Mouse (Mus musculus) intestine, postnatal 0 days (tissue): ENCODE data around the gene Srsf2. TPM values are rescaled to one million over a fixed set of nuclear protein-coding genes. Genes with fewer than 3 reads are reported as not detected.
"Not testable (repeated sequence)": the region's sequence is repeated elsewhere in the genome, so short reads cannot be mapped to it uniquely, and the experiment has no call there.

Source experiments
- ATAC-seq: fragments of 200-750 bp; cut with Nextera tagmentation; 2 replicates; pipeline ENCODE4 v1.8.0; 2017; ENCODE audit warnings: mild to moderate bottlenecking, moderate TSS enrichment, moderate library complexity
- H3K27ac ChIP-seq: fragments of 300-500 bp; sonication (generic); 2 replicates; pipeline ENCODE4 v1.5.1; 2014; ENCODE audit warnings: mild to moderate bottlenecking, low read depth, low read length, moderate library complexity
- H3K27me3 ChIP-seq: fragments of 300-500 bp; sonication (generic); replicated peaks from 2 replicates; pipeline ENCODE4 v1.6.1; 2014; ENCODE audit warnings: low read length, mixed read lengths; ENCODE audit not compliant: control insufficient read depth, insufficient read depth
- H3K36me3 ChIP-seq: fragments of 300-500 bp; sonication (generic); 2 replicates; pipeline ENCODE4 v1.6.1; 2014; ENCODE audit warnings: mild to moderate bottlenecking, moderate library complexity; ENCODE audit not compliant: control insufficient read depth, insufficient read depth
- H3K4me1 ChIP-seq: fragments of 300-500 bp; sonication (generic); replicated peaks from 2 replicates; pipeline ENCODE4 v1.6.1; 2014; ENCODE audit warnings: antibody characterized with exemption, low read length, mixed read lengths; ENCODE audit not compliant: control insufficient read depth, insufficient read depth
- H3K4me2 ChIP-seq: fragments of 300-500 bp; sonication (generic); replicated peaks from 2 replicates; pipeline ENCODE4 v1.6.1; 2014; ENCODE audit warnings: low read depth, mild to moderate bottlenecking, moderate library complexity
- H3K4me3 ChIP-seq: fragments of 300-500 bp; sonication (generic); 2 replicates; pipeline ENCODE4 v1.5.1; 2014; ENCODE audit warnings: low read depth, low read length
- H3K9ac ChIP-seq: fragments of 300-500 bp; sonication (generic); 2 replicates; pipeline ENCODE4 v1.6.1; 2014; ENCODE audit warnings: mild to moderate bottlenecking, low read depth, low read length
- H3K9me3 ChIP-seq: fragments of 300-500 bp; sonication (generic); 2 replicates; pipeline ENCODE4 v1.6.1; 2016; ENCODE audit warnings: mixed run types; ENCODE audit not compliant: control insufficient read depth
- CTCF ChIP-seq: sonication (generic); IDR thresholded peaks from 2 replicates; pipeline ENCODE4 v1.5.1; 2016; ENCODE audit warnings: low read depth, mild to moderate bottlenecking, control low read depth, antibody characterized with exemption, moderate library complexity
- WGBS: fragments of 180-500 bp; shearing (Covaris S2); extraction: QIAGEN DNeasy Blood & Tissue Kit; methylation state at CpG from one replicate; pipeline ENCODE4 v1.1.7; 2014; 5-methylcytosine and 5-hydroxymethylcytosine counted together
- polyA plus RNA-seq: library from polyadenylated mRNA; unstranded; fragments of >200 nt; fragmentation: Nextera tagmentation; extraction: Ambion mirVana; gene quantifications from 2 replicates; pipeline ENCODE4 v1.2.1, GENCODE M21; 2015

Gene Srsf2
- polyA plus RNA-seq, 1 experiment from 2014 or later, result 354 TPM

GRCm38 (mm10) chr11:116850833-116851477 lies 1.9 kb downstream of the Srsf2 start:
- Histone ChIP-seq H3K4me1 (no peaks in the 10 kb centered on the region), H3K27ac (no peak overlapping the region; the same call in 1 of the 2 replicates), H3K9me3 (no peaks in the 10 kb centered on the region), H3K4me2 (peak overlapping the region; percentile 72), H3K9ac (peak overlapping the region; percentile 96), H3K27me3 (no peaks in the 10 kb centered on the region), H3K4me3 (peak overlapping the region; percentile 93), H3K36me3 (peaks cover 29% of the 10 kb centered on the region)
- no peak for TF ChIP-seq CTCF
- ATAC-seq, result no peak
- 14% methylated on average over 6 of the region's 6 CpGs for WGBS

DNA sequence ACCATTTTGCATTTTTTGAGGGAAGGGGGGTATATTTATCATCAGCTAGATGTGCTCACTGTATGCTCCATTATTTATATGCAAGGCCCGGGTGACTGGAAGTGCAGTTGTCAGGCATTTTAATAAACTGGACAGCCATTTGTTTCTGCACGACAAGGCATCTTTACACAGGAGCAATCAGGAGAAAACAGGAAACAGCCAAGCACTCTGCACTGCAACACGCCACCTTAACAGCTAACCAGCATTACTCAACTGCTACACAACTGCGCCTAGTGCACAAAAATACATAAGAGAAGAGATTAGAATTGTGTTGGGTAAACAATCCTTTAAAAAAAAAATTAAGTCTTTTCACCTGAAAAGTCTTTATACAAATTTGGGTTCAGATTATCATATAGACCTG lies 2.8 kb downstream of the Srsf2 start:
- H3K27ac ChIP-seq, result no peak overlapping the region
- peaks cover 29% of the 10 kb centered on the region; the same call in 1 of the 2 replicates for H3K36me3 ChIP-seq
- no peak overlapping the region for H3K9ac ChIP-seq
- no peaks in the 10 kb centered on the region for H3K27me3 ChIP-seq
- TF ChIP-seq CTCF, result no peak
- 27% methylated on average over 4 of the region's 4 CpGs for WGBS
- H3K4me2 ChIP-seq, result peak overlapping the region; percentile 72
- ATAC-seq, result no peak
- H3K9me3 ChIP-seq, result no peaks in the 10 kb centered on the region
- H3K4me3 ChIP-seq, result peak overlapping the region; percentile 93; the same call in 1 of the 2 replicates
- no peaks in the 10 kb centered on the region for H3K4me1 ChIP-seq

DNA sequence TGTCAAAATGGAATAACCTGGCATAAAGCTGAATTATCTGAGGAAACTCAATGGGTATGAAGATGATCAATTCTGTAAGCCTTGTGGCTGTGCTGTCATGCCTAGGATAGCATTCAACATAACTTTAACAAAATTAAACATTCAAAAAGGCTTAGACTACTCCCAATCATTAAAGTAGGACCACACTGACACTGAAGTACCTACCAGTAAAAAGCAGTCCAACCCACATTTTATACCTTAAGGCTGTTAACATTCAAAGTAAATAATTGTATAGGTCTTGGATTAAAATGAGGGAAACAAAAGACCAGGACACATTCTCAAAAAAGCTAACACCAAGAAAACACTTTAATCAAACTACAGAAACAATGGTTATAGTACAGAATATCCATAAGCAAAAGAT lies 3.3 kb downstream of the Srsf2 start:
- no peaks in the 10 kb centered on the region for H3K27me3 ChIP-seq
- peaks cover 29% of the 10 kb centered on the region; the same call in 1 of the 2 replicates for H3K36me3 ChIP-seq
- H3K4me1 ChIP-seq, result no peaks in the 10 kb centered on the region
- H3K4me3 ChIP-seq, result no peak overlapping the region
- ATAC-seq, result no peak
- no peak overlapping the region for H3K27ac ChIP-seq
- no peaks in the 10 kb centered on the region for H3K9me3 ChIP-seq
- peak overlapping the region; percentile 72; the same call in 1 of the 2 replicates for H3K4me2 ChIP-seq
- TF ChIP-seq CTCF, result no peak
- no peak overlapping the region for H3K9ac ChIP-seq

DNA sequence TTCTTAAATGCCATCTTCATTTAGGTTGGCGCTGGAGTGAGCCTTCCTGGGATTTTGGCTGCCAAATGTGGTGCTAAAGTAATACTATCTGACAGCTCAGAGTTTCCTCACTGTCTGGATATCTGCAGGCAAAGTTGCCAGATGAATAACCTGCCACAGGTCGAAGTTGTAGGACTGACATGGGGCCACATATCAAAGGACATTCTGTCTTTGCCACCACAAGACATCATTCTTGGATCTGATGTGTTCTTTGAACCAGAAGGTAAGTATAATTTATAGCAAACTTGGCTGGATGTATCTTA lies 4.1 kb downstream of the Srsf2 start:
- not testable (repeated sequence) for H3K4me2 ChIP-seq, ATAC-seq, H3K4me3 ChIP-seq, H3K9ac ChIP-seq, H3K9me3 ChIP-seq, H3K4me1 ChIP-seq, H3K27me3 ChIP-seq, H3K27ac ChIP-seq
- H3K36me3 ChIP-seq, result peaks cover 29% of the 10 kb centered on the region; the same call in 1 of the 2 replicates
- 56% methylated on average over 2 of the region's 2 CpGs for whole genome bisulfite sequencing

DNA sequence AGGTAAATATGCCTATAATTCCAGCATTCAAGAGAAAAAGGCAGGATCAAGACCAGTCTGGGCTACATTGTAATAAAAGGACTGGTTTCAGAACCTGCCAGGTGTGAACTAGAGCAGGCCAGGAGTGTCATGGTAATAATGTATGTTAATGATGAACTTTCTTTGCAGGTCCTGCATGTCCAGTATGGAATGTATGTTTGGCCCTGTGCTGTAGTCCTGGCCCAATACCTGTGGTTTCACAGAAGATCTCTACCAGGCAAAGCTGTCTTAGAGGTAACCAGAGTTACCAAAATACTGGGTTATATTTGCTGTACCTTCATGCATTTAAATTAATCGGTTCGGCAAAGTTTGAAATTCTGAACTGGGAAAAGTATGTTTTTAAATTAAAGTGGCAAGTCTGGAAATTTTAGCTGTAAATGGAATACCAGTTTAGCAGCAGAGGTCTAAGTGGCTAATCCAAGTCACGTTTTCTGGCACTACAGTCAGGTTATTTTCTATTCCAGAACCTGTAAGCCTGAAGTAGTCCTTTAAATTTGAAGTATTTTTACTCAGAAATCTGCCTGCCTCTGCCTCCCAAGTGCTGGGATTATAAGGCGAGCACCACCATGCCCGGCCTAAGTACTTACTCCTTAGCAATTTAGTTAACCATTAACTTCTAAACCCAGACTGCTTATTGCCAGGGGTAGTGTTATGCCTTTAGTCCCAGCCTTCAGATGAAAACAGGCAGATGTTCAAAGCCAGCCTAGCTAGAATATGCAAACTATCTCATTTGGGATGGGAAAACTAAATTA lies 4.6 kb downstream of the Srsf2 start:
- ATAC-seq, result no peak

GRCm38 (mm10) chr11:116847187-116848085 lies 5.5 kb downstream of the Srsf2 start:
- no peak overlapping the region for H3K4me3 ChIP-seq
- no peaks in the 10 kb centered on the region for H3K9me3 ChIP-seq
- H3K36me3 ChIP-seq, result peaks cover 29% of the 10 kb centered on the region; the same call in 1 of the 2 replicates
- no peaks in the 10 kb centered on the region for H3K4me1 ChIP-seq
- no peak overlapping the region for H3K9ac ChIP-seq
- over 99% methylated on average over 3 of the region's 3 CpGs for WGBS
- TF ChIP-seq CTCF, result no peak
- no peak overlapping the region for H3K27ac ChIP-seq
- ATAC-seq, result no peak
- no peak overlapping the region for H3K4me2 ChIP-seq
- no peaks in the 10 kb centered on the region for H3K27me3 ChIP-seq

More for the DNA sequence above, 4.6 kb downstream of the Srsf2 start:
- no peak overlapping the region for H3K9ac ChIP-seq
- H3K36me3 ChIP-seq, result peaks cover 29% of the 10 kb centered on the region; the same call in 1 of the 2 replicates
- no peaks in the 10 kb centered on the region for H3K4me1 ChIP-seq
- H3K27me3 ChIP-seq, result no peaks in the 10 kb centered on the region
- no peaks in the 10 kb centered on the region for H3K9me3 ChIP-seq
- H3K4me2 ChIP-seq, result no peak overlapping the region
- H3K27ac ChIP-seq, result no peak overlapping the region
- no peak overlapping the region for H3K4me3 ChIP-seq
- WGBS, result 61% methylated on average over 5 of the region's 5 CpGs
- no peak for TF ChIP-seq CTCF
